Mouse (Mus musculus): ENCODE measurements around the gene Tcte2. TPM values are rescaled to one million over a fixed set of nuclear protein-coding genes. Genes with fewer than 3 reads are reported as not detected.

Gene Tcte2
- polyA plus RNA-seq, 1 experiment from 2014 or later: 20.3 TPM

- ATAC-seq (ENCODE audit: low FRiP score) (peak; percentile 39; the same call in 1 of the 2 replicates), DNase-seq (ENCODE audit: low spot score) (no peak)
- no peak overlapping the region for H3K4me2 ChIP-seq (replicated peaks)
- H3K9ac ChIP-seq: no peak overlapping the region
- no peaks in the 10 kb centered on the region for H3K9me3 ChIP-seq (ENCODE audit: control insufficient read depth, low read length)
- WGBS: 12% methylated on average over 4 of the region's 4 CpGs
- no peaks in the 10 kb centered on the region for H3K36me3 ChIP-seq (replicated peaks; ENCODE audit: control insufficient read depth, insufficient read depth)
- H3K27me3 ChIP-seq (ENCODE audit: control insufficient read depth, insufficient read depth, low read length): no peaks in the 10 kb centered on the region
- H3K27ac ChIP-seq: peak overlapping the region; percentile 18; the same call in 1 of the 2 replicates
- peaks cover 11% of the 10 kb centered on the region for H3K4me1 ChIP-seq (replicated peaks; ENCODE audit: control insufficient read depth, insufficient read depth, low read length)
- H3K4me3 ChIP-seq (replicated peaks; ENCODE audit: low read length): no peak overlapping the region
Measured at GRCm38 (mm10) chr17:13700131-13701016, 61.3 kb downstream of the Tcte2 start.

- H3K36me3 ChIP-seq (replicated peaks; ENCODE audit: control insufficient read depth, insufficient read depth): no peaks in the 10 kb centered on the region
- ATAC-seq (ENCODE audit: low FRiP score): no peak
- H3K4me3 ChIP-seq (replicated peaks; ENCODE audit: low read length): no peak overlapping the region
- 62% methylated on average over 7 of the region's 7 CpGs for WGBS
- H3K27ac ChIP-seq: peak overlapping the region; percentile 18; the same call in 1 of the 2 replicates
- DNase-seq (ENCODE audit: low spot score): no peak
- peaks cover 7% of the 10 kb centered on the region; the same call in 1 of the 2 replicates for H3K4me1 ChIP-seq (replicated peaks; ENCODE audit: control insufficient read depth, insufficient read depth, low read length)
- H3K9ac ChIP-seq: no peak overlapping the region
- no peaks in the 10 kb centered on the region for H3K9me3 ChIP-seq (ENCODE audit: control insufficient read depth, low read length)
- H3K4me2 ChIP-seq (replicated peaks): no peak overlapping the region
- H3K27me3 ChIP-seq (ENCODE audit: control insufficient read depth, insufficient read depth, low read length): no peaks in the 10 kb centered on the region
Measured at GRCm38 (mm10) chr17:13699716-13700115, 61.9 kb downstream of the Tcte2 start.

- peaks cover 7% of the 10 kb centered on the region; the same call in 1 of the 2 replicates for H3K4me1 ChIP-seq (replicated peaks; ENCODE audit: control insufficient read depth, insufficient read depth, low read length)
- DNase-seq (ENCODE audit: low spot score): no peak
- ATAC-seq (ENCODE audit: low FRiP score): no peak
- H3K4me2 ChIP-seq (replicated peaks): no peak overlapping the region
- no peaks in the 10 kb centered on the region for H3K9me3 ChIP-seq (ENCODE audit: control insufficient read depth, low read length)
- H3K27ac ChIP-seq: no peak overlapping the region
- no peak overlapping the region for H3K4me3 ChIP-seq (replicated peaks; ENCODE audit: low read length)
- H3K9ac ChIP-seq: no peak overlapping the region
- H3K36me3 ChIP-seq (replicated peaks; ENCODE audit: control insufficient read depth, insufficient read depth): no peaks in the 10 kb centered on the region
- no peaks in the 10 kb centered on the region for H3K27me3 ChIP-seq (ENCODE audit: control insufficient read depth, insufficient read depth, low read length)
- WGBS: 93% methylated on average over 4 of the region's 4 CpGs
Measured at GRCm38 (mm10) chr17:13698194-13698593, 63.4 kb downstream of the Tcte2 start.

DNA sequence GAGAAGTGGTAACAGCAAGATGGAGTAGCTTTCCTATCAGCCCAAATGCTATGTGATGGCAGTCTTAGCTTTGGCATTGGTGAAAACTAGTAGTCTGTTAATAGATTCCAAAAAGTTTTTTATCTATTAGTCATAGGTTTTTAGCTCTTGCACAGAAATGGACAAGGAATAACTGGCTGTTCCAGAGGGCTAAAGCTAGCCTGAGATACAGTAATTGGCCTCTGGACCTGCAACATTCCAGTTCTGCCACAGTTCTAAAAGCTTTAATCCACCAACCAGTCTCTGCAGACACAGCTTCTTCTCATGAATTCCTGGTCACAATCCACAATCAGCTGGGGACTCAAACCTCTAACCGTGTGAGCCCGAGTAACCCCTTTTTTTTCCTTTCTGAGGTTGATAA is 64.0 kb downstream of the Tcte2 start:
- ATAC-seq (ENCODE audit: low FRiP score): no peak
- DNase-seq (ENCODE audit: low spot score): no peak
- H3K9me3 ChIP-seq (ENCODE audit: control insufficient read depth, low read length): no peaks in the 10 kb centered on the region
- H3K4me3 ChIP-seq (replicated peaks; ENCODE audit: low read length): no peak overlapping the region
- H3K27me3 ChIP-seq (ENCODE audit: control insufficient read depth, insufficient read depth, low read length): no peaks in the 10 kb centered on the region
- peaks cover 9% of the 10 kb centered on the region; the same call in 1 of the 2 replicates for H3K4me1 ChIP-seq (replicated peaks; ENCODE audit: control insufficient read depth, insufficient read depth, low read length)
- H3K36me3 ChIP-seq (replicated peaks; ENCODE audit: control insufficient read depth, insufficient read depth): no peaks in the 10 kb centered on the region
- 96% methylated on average over 2 of the region's 2 CpGs for WGBS
- H3K4me2 ChIP-seq (replicated peaks): no peak overlapping the region
- no peak overlapping the region for H3K9ac ChIP-seq
- H3K27ac ChIP-seq: no peak overlapping the region

DNA sequence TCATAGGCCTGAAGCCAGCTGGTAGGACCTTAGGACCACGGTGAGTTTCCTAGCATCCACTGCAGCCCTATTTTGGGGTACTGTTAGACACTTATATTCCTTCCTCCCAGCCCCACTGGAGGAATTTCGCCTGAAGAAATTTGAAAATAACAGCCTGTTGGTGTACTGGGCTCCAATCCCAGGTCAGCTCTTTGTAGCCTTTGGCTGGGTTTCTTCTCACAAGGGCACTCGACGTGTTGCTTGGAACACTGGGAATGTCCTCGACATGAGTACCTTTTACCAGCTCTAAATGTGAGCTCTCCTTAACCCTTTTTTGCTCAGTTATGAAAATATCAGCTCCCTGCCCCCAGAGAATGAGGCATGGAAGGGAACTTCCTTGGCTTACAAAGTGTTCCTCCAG is 65.7 kb downstream of the Tcte2 start:
- no peaks in the 10 kb centered on the region for H3K27me3 ChIP-seq (ENCODE audit: control insufficient read depth, insufficient read depth, low read length)
- no peaks in the 10 kb centered on the region for H3K9me3 ChIP-seq (ENCODE audit: control insufficient read depth, low read length)
- ATAC-seq (ENCODE audit: low FRiP score): no peak
- H3K4me1 ChIP-seq (replicated peaks; ENCODE audit: control insufficient read depth, insufficient read depth, low read length): peaks cover 9% of the 10 kb centered on the region; the same call in 1 of the 2 replicates
- 87% methylated on average over 5 of the region's 5 CpGs for WGBS
- H3K9ac ChIP-seq: no peak overlapping the region
- H3K36me3 ChIP-seq (replicated peaks; ENCODE audit: control insufficient read depth, insufficient read depth): no peaks in the 10 kb centered on the region
- DNase-seq (ENCODE audit: low spot score): no peak
- no peak overlapping the region for H3K27ac ChIP-seq
- no peak overlapping the region for H3K4me3 ChIP-seq (replicated peaks; ENCODE audit: low read length)
- no peak overlapping the region for H3K4me2 ChIP-seq (replicated peaks)

GRCm38 (mm10) chr17:13695211-13695610 is 66.4 kb downstream of the Tcte2 start:
- DNase-seq (ENCODE audit: low spot score) (no peak), ATAC-seq (ENCODE audit: low FRiP score) (no peak)
- Histone ChIP-seq H3K9ac (no peak overlapping the region), H3K36me3 (replicated peaks; ENCODE audit: control insufficient read depth, insufficient read depth) (no peaks in the 10 kb centered on the region), H3K9me3 (ENCODE audit: control insufficient read depth, low read length) (no peaks in the 10 kb centered on the region), H3K27ac (no peak overlapping the region), H3K4me3 (replicated peaks; ENCODE audit: low read length) (no peak overlapping the region), H3K4me2 (replicated peaks) (no peak overlapping the region), H3K27me3 (ENCODE audit: control insufficient read depth, insufficient read depth, low read length) (no peaks in the 10 kb centered on the region), H3K4me1 (replicated peaks; ENCODE audit: control insufficient read depth, insufficient read depth, low read length) (0 out of 2 replicates have a peak, but pooled peaks cover 6% of the 10 kb centered on the region)
- WGBS: 94% methylated on average over 2 of the region's 2 CpGs

DNA sequence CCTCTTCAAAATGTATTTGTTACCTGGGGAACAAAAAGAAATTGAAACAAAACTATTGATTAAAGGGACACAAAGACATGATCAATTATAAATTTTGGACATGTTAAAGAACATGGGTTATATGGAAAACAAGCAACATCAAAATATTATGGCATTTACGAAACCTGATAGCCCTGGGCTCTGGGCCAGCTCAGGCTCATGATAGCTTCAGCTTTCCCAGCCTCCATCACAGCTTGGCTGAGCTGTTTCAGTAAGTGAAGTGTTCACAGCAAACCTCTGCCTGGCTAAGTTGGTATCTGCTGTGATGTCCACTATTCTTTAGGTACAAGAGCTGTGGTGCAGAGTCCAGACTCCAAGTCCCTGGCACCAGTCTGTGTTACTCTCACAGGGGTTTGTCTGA is 67.4 kb downstream of the Tcte2 start:
- Histone ChIP-seq H3K36me3 (replicated peaks; ENCODE audit: control insufficient read depth, insufficient read depth) (no peaks in the 10 kb centered on the region), H3K27me3 (ENCODE audit: control insufficient read depth, insufficient read depth, low read length) (no peaks in the 10 kb centered on the region), H3K4me2 (replicated peaks) (no peak overlapping the region), H3K9me3 (ENCODE audit: control insufficient read depth, low read length) (no peaks in the 10 kb centered on the region), H3K27ac (no peak overlapping the region), H3K9ac (no peak overlapping the region), H3K4me1 (replicated peaks; ENCODE audit: control insufficient read depth, insufficient read depth, low read length) (0 out of 2 replicates have a peak, but pooled peaks cover 2% of the 10 kb centered on the region), H3K4me3 (replicated peaks; ENCODE audit: low read length) (no peak overlapping the region)
- no peak for ATAC-seq (ENCODE audit: low FRiP score)
- 93% methylated on average over 1 of the region's 1 CpGs for WGBS
- no peak for DNase-seq (ENCODE audit: low spot score)

DNA sequence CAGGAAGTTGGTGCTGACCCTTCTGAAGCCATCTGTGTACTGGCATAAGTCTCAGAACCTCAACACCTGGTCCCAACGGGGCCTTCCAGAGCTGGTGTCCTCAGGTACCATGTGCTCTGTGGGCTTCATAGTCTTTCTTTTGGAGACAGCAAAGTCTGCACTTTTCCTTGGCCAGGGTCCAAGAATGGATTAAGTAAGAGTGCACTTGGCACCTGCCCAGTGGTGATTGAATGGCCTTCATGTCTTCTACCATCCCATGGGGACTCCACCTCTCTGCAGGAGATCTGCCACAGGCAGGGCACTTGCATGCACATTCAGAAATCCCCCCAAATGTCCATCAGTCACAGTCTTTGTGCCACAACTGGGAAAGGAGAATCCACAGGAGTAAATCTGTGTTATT is 74.0 kb downstream of the Tcte2 start:
- H3K9me3 ChIP-seq (ENCODE audit: control insufficient read depth, low read length): no peaks in the 10 kb centered on the region
- WGBS: 83% methylated on average over 1 of the region's 1 CpGs
- DNase-seq (ENCODE audit: low spot score): no peak

GRCm38 (mm10) chr17:13687086-13687485 is 74.5 kb downstream of the Tcte2 start:
- no peaks in the 10 kb centered on the region for H3K4me1 ChIP-seq (replicated peaks; ENCODE audit: control insufficient read depth, insufficient read depth, low read length)
- no peak overlapping the region for H3K4me2 ChIP-seq (replicated peaks)
- H3K27me3 ChIP-seq (ENCODE audit: control insufficient read depth, insufficient read depth, low read length): no peaks in the 10 kb centered on the region
- H3K27ac ChIP-seq: no peak overlapping the region
- no peaks in the 10 kb centered on the region for H3K9me3 ChIP-seq (ENCODE audit: control insufficient read depth, low read length)
- WGBS: 47% methylated on average over 4 of the region's 4 CpGs
- no peak for DNase-seq (ENCODE audit: low spot score)
- no peak; the same call in 1 of the 2 replicates for ATAC-seq (ENCODE audit: low FRiP score)
- no peaks in the 10 kb centered on the region for H3K36me3 ChIP-seq (replicated peaks; ENCODE audit: control insufficient read depth, insufficient read depth)
- no peak overlapping the region for H3K9ac ChIP-seq
- no peak overlapping the region for H3K4me3 ChIP-seq (replicated peaks; ENCODE audit: low read length)

More for the DNA sequence above, 74.0 kb downstream of the Tcte2 start:
- ATAC-seq (ENCODE audit: low FRiP score): no peak
- Histone ChIP-seq H3K4me3 (replicated peaks; ENCODE audit: low read length) (no peak overlapping the region), H3K4me1 (replicated peaks; ENCODE audit: control insufficient read depth, insufficient read depth, low read length) (no peaks in the 10 kb centered on the region), H3K36me3 (replicated peaks; ENCODE audit: control insufficient read depth, insufficient read depth) (no peaks in the 10 kb centered on the region), H3K9ac (no peak overlapping the region), H3K27ac (no peak overlapping the region), H3K27me3 (ENCODE audit: control insufficient read depth, insufficient read depth, low read length) (no peaks in the 10 kb centered on the region), H3K4me2 (replicated peaks) (no peak overlapping the region)
